Mouse (Mus musculus): ENCODE measurements at regions not wholly inside any gene's neighbourhood (a gene's known extent, or its start where the extent isn't known, plus 50 kb on each side); places are given as distances from the start of the nearest gene placed in this dataset.

- TF ChIP-seq CTCF (IDR thresholded peaks at IDR 0.05; ENCODE audit: control insufficient read depth, insufficient read depth, low read length) (no peak), POLR2A (IDR thresholded peaks at IDR 0.05; ENCODE audit: borderline replicate concordance, control insufficient read depth, low read depth, low read length) (no peak)
Observed at GRCm38 (mm10) chr2:48546194-48546593, 267.7 kb upstream of the Acvr2a start.
